Mouse (Mus musculus): ENCODE data around the gene Ado. TPM values are rescaled to one million over a fixed set of nuclear protein-coding genes. Genes with fewer than 3 reads are reported as not detected.

The Ado gene
- 12.4 TPM for polyA plus RNA-seq (2017; shearing (Covaris generic))

DNA sequence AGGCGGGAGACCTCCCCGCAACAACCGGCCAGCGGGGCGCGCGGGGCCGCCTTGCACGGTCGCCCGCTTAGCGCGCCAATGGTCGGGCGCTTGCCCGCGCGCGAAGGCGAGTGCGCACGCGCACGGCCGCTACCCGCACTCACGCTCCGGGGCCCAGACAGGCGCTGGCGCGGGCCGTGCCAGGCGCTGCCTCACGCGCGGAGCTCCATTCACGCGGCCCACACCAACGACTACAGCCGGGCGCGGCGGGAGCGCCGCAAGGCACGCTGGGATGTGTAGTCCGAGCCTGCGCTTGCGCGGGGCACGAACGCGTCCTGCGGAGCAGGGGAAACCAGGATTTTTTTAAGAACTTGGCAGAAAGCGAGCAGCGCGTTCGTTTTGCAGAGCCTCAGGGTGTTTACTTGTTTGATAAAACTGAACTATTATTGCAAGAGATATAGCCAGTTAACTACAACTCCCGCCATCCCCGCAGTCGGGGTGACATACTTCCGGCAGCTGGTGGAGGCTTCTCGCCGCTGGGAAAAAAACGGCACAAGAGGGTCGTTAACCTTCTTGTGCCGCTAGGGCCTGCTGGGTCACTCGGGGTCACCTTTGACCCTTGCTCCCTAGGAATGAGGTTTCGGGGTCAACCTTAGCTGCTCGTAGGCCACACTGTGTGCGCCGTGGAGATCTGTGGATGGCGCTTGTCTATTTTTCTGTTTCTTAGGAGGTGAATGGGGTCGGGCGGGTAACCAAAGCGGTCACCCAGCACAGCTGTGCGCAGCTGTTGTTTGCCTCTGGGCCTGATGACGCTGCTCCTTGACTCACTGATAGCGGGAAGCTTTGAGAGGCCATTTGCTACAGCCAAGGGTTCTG, at the start of gene Ado:
Gene Ado, minus strand, starts transcription at position 79 of the 855 bp plus-strand sequence.

DNA sequence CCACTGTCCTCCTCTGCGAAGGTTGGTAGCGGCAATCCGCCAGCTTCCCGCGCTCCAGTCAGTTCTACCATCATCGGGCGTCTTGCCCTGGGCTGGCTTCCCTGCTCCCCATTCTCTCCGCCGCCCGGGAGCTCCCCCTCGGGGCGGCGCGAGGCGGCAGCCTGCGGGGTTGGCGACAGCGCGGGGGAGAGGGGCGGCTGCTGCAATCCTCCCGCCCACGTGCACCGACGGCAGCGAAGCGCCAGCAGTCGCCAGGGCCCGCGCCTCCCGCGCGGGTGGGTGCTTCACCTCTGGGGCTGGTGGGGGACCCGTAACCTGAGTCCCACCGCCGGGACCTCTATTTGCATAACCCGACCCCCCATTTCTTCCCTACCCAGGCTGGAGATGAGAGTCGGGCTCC, 13.5 kb downstream of the Ado start, which contains the start of gene Egr2:
Gene Egr2, plus strand, starts transcription at position 220 of the 400 bp plus-strand sequence.

Other genes starting within 250 kb of the Ado start
- 58.6 TPM for gene Egr2, start 13.5 kb downstream of the Ado start, polyA plus RNA-seq (2017; shearing (Covaris generic))